Mouse (Mus musculus) C2C12 (cell line): Measurements from ENCODE around the gene Il1rn.

Source experiments
- CEBPB ChIP-seq: IDR thresholded peaks from one replicate; pipeline ENCODE4 v1.6.1; 2011; ENCODE audit warnings: low read depth, mild to moderate bottlenecking, control low read depth, moderate library complexity
- CTCF ChIP-seq: IDR thresholded peaks from one replicate; pipeline ENCODE4 v1.5.1; 2011; ENCODE audit not compliant: control insufficient read depth, insufficient read depth, insufficient read length

DNA sequence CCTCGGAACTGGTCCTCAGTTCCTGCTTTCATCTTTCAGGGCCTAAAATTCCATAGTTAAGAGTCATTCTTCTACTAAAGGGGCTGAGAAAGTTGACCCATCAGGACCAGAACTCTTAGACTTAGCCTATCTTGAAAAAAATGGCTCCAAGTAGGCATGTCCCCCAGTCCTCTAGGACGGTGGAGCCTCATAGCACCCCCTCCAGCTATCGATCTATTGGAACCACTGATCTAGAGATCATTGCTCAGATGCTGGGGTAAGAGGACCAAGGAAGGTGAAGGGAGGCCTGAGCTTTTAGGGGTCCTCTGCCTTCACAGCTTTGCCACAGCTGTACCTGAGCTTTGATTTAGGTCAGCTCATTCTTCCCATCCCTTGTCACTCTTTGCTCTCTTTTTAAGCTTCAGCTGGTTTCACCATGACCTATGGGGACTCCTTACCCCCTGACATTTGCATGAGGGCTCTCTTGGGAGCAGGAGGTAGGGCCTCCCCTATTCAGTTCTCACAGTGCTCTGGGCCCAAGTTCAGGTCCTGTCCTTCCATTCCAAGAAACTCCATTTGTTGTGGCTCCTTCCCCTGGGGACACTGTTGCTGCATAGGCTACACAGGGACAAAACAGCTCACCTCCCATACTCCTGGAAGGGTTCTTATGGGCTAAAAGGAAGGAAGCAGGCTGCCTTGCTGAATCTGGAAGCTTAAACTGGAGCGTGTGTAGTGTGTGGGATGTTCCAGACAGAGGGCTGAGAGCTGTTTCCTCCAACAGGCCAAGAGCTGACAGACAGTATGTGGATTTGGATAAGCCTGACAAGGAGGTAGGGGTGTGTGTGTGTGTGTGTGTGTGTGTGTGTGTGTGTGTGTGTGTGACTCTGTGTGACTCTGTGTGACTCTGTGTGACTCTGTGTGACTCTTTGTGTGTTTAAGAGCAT lies 51.0 kb downstream of the Il1rn start:
- TF ChIP-seq CTCF (no peak), CEBPB (no peak)
